In the genomic region with DNA sequence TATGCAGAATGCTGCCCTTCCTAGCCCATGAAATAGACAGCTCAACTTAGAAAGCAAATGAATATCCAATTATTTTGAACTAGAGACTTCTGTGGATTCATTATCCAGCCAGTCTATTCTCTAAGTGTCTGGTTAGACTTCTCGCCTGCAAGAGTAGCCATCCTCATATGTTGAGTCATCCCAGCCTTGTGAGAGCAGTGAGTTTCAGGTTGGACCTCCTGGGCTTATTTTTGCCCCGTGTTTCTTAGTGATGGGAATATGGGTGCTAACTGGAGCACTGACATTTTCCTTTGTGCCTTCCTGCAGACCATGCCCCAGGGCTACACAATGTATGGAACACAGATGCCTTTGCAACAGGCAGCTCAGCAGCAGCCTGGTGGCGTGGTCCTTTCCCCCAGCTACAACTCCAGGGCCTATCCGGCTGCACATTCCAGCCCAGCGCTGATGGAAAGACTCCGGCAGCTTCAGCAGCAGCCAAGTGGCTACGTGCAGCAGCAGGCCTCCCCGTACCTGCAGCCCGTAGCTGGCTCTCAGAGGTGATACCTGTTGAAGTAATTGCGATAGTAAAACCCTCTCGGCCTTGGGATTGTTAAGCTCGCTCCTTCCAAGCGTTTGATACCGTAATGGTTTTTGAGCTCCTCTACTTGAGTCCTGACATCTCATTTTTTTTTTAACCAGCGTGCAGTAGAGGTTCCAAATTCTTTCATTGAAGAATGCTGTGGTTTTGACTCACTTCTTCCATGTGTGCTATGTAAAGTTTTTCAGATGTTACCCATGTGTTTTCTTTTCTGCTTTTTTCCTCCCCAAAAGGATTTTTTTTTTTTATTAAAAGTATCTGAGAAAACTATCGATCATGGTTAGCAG, we compare ENCODE assay signal across 3 mouse cellular contexts.
TF ChIP-seq lines count a peak whose summit lies in the region.

No protein-coding gene starts in this region.

TF ChIP-seq in C2C12, 6 proteins besides CTCF, POLR2A, EP300 and RAD21 (continued from another document):
- no peak for TF ChIP-seq MYOD1 (IDR thresholded peaks at IDR 0.05; ENCODE audit: control insufficient read depth, insufficient read length, low read depth)

TF ChIP-seq in CH12.LX, 34 proteins besides CTCF, POLR2A, EP300 and RAD21 (continued from another document):
- TF ChIP-seq ZNF384 (IDR thresholded peaks at IDR 0.05; ENCODE audit: low read depth, low read length) (peak; percentile 85), MAFK (IDR thresholded peaks at IDR 0.05; ENCODE audit: insufficient replicate concordance, low read length) (0 out of 2 replicates have a peak, but pooled peaks have one; percentile 47)

TF ChIP-seq in myocyte, 11 proteins besides CTCF, POLR2A, EP300 and RAD21 (continued from another document):
- TF ChIP-seq MYOD1 (IDR thresholded peaks at IDR 0.05; ENCODE audit: control insufficient read depth in 1 of 3, insufficient read length in 2 of 3, low read depth in 2 of 3): no peak
